Mouse (Mus musculus) common myeloid progenitor, adult 5-6 weeks (primary cell): ENCODE data around the gene Pcp4l1. TPM values are rescaled to one million over a fixed set of nuclear protein-coding genes. Genes with fewer than 3 reads are reported as not detected.
"Not testable (repeated sequence)": the region's sequence is repeated elsewhere in the genome, so short reads cannot be mapped to it uniquely, and the experiment has no call there.

ENCODE experiments used
- ATAC-seq: replicated peaks from 2 replicates; pipeline ENCODE4 v1.8.0; 2016; ENCODE audit warnings: low read depth, mild to moderate bottlenecking, moderate TSS enrichment, inconsistent platforms; ENCODE audit not compliant: poor library complexity, severe bottlenecking
- total RNA-seq: library from RNA; stranded (forward); fragments of 200-1000, 187-1606 nt; gene quantifications from 2 replicates; pipeline ENCODE4 v1.2.3, GENCODE M21; 2017

Pcp4l1 gene
- 11.2 and 11.8 TPM in 2 replicates for total RNA-seq

DNA sequence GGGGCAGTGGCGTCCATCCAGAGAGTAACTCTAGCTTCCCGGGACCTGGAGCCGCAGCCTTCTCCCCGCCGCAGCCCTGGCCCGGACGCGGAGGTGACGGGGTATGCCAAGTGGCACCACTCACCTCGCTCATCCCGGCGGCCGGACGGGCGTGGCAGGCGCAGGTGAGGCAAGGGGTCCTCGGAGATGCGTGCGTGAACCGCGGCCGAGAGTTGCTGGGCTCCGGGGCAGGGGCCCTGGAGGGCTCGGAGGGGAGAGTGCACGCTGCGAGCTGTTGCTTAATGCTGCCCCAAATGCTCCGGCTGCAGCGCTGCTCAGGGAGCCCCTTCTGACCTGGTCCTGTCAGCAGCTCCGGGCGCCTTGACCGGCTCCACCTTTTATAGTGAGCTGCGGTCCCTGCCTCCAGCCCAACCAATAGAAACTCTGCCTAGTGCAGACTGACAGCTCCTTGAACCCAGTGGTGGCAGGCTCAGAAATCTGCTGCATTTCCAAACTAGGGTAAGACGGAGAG lies at the start of gene Pcp4l1:
Gene Pcp4l1 (minus strand): TSS at position 382 of the 511 bp plus-strand sequence.
- peak; percentile 98 for ATAC-seq

DNA sequence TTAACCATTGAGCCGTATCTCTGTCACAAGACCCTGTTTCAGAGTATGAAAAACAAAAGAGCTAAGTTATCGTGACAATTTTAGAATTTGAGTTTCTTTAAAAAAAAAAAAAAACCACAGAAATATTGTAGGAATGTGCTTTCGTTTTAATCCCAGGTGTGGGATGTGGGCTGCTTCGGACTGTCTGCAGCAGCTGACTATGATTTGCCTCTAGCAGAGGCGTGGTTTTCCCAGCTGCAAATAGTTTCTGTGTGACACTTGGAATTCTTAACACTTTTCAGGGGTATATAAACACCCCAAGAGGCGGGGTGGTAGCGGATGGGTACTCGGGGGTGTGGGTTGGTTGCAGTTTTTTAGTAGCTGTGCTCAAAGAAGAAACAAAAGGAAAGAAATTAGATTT lies 49.3 kb upstream of the Pcp4l1 start:
- no peak for ATAC-seq

DNA sequence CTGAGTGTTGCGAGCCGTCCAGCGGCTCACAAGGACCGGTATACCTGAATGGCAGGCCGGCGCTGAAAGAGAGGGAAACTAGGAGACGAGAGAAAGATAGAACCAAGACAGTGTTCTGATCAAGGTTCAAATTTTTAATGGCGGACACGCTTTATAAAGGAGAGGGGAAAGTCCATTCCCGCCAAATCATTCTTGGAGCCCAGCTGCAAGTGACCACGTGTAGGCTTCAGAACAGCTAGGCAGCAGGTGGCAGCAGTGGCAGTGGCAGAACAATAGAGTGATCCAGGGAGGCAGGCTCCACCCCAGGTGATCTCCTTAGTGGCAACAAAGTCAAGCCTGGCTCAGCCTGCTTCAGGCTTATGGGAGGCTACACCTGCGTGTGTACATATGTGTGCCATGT lies 45.9 kb upstream of the Pcp4l1 start:
- not testable (repeated sequence) for ATAC-seq

DNA sequence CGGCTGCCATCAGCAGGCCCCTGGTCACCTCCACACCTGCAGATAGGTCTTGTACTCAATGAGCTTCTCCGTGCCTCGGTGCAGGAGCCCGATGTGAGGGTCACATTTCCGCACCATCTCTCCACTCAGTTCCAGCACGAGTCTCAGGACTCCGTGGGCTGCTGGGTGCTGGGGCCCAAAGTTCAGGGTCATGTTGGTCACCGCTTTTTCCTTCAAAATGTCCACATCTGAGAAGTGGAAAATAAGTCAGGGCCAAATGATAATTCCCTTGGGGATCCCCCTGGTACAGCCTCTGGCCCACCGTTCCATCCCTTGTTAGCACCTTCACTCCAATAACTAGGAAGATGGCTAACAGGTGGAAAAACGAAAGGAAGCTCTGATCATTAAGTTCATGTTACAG lies 44.8 kb upstream of the Pcp4l1 start:
- no peak for ATAC-seq

DNA sequence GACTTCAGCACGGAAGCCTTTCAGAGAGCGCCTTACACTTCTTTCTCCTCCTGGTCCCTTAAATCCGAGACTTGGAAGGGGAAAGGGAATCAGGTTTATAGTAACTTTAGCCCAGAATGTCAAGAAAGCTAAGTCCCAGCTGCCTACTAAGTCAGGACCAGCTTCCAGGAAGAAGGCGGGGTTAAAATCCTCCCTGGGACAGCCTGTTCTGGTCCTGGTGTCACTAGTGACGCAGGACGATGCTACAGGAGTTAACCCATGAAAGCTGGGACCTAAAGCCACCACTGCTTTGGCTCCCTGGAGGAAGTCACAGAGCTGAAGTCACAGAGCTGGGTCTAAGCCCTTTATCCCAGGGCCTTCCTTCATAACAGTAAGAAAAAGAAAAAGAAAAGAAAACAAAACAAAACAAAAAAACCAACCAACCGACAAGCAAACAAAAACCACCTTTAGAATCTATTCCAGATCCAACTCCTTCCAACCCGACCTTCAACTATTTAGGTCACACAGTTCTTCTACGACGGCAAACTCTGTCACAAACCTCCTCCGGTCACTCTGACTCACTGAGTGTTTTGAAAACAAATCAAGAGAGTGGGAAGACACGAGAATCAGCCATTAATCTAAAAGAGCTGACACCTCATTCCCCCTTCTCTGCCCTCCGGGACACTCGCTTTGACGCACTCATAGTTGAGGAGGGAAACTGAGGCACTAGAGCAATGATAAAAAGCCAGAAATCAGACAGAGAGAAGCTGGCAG lies 44.1 kb upstream of the Pcp4l1 start:
- ATAC-seq = no peak

DNA sequence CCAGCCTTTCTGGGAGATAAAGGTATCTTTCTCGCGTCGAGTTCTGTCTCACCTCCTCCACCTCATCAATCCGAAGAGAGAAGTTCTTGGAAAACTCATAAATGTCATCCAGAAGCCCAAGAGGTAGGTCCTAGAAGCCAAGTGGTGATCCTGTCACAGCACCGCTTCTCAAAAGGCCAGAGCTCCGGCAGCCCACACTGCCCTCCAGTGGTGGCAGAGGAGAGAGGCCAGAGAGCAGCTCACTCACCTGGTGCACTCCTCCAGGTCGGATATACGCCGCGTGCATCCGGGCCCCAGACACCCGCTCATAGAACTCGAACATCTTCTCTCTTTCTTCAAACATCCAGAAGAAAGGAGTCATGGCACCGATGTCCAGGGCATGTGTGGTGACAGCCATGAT lies 42.4 kb upstream of the Pcp4l1 start:
- peak; percentile 73 for ATAC-seq

DNA sequence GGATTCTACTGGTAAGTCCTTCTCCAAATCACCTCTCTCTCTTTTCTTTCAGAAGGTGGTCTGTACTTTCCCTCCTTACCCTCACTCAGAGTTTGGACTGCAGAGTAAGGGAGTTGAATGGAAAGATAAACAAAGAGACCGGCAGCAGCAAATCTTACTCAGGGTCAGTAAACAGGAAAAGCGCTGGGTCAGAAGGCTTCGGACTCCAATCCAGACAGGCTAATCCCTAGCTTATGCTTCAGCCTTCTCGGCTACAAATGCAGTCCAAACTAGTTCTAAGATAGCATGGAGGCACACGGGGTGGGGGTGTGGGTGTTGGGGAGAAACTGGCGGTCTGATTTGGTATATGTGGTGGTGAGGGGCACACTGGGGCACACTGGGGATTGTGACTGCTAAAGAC lies 41.4 kb upstream of the Pcp4l1 start:
- ATAC-seq = no peak

DNA sequence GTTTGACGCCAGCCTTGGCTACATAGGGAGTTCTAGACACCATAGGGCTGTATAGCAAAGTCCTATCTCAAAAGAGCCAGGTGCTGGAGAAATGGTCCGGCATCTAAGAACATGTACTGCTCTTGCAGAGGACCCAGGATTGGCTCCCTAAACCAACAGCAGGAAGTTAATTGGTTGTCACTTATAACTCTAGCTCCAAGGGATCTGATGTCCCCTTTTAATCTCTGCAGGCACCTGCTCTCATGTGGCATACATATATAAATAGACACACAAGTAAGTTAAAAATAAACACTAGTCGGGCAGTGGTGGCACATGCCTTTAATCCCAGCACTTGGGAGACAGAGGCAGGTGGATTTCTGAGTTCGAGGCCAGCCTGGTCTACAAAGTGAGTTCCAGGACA lies 39.7 kb upstream of the Pcp4l1 start:
- ATAC-seq = no peak

DNA sequence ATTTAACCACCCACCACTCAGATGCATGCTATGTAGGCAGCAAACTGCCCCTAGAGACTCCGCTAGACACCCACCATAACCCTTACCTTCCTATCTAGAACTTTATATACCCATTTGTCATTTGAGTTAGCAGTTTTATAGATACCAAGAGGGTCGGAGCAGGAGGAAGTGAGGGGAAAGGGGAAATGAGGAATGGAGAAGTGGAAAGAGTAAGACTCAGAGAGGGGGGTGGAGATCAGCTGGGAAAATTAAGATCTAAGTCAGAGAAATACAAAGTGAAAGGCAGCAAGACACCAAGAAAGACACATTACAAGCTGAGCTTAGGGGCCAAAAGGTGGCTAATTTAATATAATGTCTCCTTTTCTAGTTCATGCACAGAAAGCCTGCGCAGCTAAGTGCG lies 38.5 kb upstream of the Pcp4l1 start:
- ATAC-seq = peak; percentile 22

DNA sequence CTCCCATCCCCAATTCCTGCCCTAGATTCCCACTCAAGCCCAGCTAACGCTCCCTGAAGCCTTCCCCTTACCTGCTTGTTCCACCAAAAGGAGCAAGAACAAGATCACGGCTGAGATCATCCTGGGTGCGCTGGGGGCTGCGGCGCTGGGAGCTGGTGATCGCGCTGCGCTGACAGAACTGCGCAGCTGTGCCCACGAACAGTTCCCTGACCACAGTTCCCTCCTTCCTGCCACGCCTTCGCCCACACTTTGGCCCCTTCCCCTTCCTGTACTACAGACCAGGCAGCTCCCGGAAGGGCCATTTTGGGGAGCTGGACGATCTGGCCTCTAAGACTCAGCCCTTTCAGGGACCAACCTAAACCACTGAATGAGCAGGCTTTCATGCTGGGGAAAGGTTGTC lies 38.1 kb upstream of the Pcp4l1 start, which contains the start of gene Fcer1g:
Gene Fcer1g (minus strand): TSS at position 240 of the 400 bp plus-strand sequence.
- peak; percentile 67 for ATAC-seq

DNA sequence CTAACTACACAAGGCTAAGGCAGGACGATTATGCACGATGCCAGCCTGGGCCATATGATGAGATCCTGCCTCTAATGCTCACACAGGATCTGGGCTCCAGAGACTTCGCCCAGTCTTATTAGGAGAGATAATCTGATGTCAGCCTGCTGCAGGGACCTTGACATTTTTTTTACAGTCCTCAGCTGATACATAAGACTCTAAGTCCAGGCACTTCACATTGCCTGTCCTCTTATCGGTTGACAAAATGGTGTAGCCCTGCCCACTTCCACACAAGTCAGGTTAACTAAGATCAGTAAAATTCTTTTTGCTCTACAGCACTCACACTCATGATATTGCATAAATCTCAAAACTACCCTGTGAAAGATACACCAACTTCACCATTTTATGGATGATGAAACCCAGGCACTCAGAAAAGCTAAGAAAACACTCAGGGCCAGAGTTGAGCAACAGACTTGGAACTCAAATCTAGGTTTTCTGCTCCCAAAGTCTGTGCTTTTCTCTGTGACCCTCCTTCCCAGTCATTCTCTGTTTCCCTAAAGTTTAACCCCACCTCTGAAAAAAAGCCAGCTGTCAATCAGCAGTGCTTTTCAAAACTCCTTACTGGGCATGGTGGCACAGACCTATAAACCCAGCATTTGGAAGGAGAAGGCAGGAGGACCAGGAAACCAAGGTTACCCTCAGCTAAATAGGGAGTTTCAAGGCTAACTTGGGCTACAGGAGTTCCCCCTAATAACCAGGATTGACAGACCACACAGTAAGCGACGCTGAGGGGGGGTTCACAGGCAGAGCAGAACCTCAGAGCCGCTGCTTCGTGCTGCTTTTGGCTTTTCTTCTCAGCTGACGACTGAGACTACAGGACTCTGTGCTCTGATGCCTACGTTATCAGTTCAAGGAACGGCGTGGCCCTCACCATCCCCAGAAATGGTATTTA lies 37.0 kb upstream of the Pcp4l1 start:
- ATAC-seq = no peak

DNA sequence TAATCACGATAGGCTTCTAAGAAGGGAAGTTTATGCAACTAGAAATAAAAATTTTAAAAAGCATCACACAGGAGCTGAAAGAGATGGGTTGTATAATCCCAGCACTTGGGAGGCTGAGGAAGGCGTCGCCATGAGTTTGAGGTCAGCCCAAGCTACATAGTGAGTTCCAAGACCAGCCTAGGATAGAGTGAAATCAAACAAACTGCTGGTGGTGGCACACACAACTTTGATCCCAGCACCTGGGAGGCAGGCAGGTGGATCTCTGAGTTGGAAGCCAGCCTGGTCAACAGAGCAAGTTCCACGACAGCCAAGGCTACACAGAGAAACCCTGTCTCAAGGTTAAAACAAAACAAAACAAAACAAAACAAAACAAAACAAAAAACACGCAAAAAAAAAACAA lies 36.3 kb upstream of the Pcp4l1 start:
- ATAC-seq = no peak

DNA sequence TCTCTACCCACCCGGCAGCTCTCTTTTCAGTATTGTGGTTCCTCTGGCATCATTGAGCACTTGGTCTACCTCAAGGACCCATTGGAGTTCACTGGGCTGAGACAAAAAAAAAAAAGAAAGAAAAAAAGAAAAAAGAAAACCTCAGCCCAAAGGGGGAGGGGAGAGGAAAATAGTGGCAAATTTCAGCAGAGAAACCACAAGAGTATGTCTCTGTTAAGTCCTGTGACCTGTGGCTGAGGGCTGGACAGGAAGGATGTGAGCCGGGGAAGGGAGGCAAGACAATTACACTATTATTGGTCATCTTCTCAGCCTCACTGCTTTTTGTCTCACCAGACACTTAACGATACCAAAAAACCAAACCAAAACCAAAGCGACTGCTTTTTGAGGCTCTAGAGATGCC lies 35.8 kb upstream of the Pcp4l1 start:
- ATAC-seq = peak; percentile 57

DNA sequence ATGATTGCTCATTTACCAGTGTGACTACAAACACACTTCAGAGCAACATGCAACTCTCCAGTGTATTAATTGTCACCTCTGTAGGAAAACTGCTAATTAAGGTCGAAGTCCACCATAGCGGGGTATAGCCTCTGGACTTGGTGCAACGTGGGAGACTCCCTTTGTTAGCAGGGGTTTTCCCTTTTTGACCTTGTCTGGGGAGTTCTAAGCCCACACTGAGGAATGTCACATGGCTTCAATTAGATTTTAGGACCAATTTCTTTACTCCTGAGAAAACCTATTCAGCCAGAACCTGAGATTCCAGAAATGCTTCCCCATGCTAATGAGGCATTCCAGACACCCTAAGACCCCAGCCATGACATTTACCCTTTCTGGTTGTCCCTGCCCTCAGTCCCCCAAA lies 34.1 kb upstream of the Pcp4l1 start:
- ATAC-seq = no peak

DNA sequence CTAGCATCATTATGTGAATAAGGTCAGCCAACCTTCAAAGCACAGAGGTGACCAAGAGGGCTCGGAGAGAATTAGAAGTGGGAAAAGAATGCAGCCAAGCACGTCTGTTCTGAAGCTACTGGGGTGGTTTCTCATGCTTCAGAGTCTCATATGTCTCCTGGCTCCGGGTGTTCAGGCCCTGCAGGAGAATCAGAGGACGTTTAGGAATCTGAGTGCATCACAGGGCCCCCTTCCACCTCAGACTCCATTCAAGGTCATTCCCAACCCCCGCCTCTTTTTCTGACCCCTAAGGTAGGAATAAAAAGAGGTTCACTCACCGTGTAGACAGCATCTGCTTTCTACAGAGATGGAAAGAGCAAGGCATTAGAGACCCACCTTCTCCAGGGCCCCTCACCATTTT lies 33.7 kb upstream of the Pcp4l1 start:
- ATAC-seq = no peak

DNA sequence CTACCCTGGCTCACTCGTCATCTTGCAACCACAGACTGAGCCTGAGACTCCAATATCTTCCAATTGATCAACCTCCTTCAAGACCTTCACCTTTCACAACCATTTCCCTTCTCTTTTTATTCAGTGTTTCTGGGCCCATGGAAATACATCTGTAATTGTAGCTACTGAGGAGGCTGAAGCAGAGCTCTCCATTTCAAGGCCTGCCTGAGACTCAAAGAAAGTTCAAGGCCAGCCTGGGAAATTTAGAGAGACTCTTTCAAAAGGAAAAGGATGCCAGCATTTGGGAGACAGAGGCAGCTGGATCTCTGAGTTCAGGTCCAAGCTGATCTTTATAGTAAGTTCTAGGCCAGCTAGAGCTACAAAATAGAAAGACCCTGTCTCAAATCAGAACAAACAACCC lies 31.8 kb upstream of the Pcp4l1 start:
- no peak for ATAC-seq

DNA sequence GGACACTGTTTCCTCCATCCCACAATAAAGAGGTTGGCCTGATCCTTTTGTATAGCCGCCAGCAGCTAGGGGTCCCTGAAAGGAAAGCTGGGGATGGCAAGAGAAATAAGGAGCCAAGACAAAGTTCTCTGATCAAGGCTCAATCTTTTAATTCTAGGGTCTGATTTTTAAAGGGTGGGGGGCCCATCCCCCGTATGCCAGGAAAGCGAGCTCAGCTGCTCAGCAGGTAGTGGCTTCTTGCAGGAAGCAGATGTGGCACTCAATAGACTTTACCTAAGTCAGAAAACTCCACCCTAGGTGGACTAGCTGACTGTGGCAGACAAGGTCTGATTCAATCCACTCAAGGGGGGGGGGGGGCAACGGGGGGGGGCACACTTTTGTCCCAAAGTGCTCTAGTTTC lies 30.7 kb upstream of the Pcp4l1 start:
- ATAC-seq = no peak

DNA sequence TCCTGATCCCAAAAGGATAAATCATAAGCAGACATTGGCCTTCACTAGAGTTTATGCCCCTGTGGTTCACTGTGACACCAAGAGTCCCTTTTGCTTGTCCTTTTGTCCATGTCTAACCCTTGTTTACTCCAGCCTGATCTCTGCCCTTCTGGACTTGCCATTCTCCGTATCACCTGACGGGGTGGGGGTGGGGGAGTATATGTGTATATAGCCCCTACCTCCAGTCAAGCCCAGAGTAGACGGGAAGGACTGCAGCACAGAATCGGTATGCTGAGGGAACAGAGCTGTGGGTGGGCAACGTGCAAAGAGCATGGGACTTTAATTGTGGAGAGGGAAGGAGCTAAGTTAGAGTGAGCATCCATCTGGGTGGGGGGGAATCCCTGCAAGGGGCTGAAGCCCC lies 28.8 kb upstream of the Pcp4l1 start, which contains the start of gene Apoa2:
Gene Apoa2 (plus strand): TSS at position 198 of the 400 bp plus-strand sequence.
- ATAC-seq = no peak

DNA sequence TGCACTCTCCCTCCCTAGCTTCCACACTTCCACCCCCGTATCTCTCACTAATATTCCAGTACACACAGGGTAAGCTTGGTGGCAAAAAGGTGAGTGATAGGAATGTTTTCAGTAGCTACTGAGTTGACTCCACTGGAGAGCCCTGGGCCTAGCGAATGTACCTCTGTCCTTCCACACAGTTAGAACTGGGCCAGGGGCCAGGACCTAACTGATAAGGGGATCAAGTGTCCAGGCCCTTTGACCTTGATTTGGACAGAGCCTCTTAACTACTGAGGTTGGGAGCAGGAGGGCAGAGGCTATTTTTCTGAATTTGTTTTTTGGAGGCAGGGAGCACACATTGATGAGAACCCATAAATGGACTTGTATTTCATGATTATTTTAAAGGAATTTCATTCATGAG lies 27.7 kb upstream of the Pcp4l1 start:
- no peak for ATAC-seq

DNA sequence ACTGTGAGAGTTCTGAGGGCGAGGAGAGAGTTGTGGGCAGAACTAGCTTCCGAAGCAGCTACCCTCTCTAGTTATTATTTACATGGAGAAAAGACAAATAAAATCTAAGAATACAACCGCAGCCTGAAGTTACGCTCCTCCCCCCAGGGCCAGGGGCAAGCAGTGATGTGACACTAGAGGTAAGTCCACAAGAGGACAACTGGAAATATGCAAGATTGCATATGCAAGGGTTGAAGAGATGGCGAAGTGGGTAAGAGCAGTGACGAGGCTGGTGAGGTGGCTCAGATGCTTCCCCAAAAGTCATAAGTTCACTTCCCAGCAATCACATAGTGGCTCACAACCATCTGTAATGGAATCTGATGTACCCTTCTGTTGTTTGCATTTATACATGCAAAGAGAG lies 27.1 kb upstream of the Pcp4l1 start:
- no peak for ATAC-seq
